Mouse (Mus musculus) gastrocnemius, postnatal 36 days (tissue): ENCODE measurements around the gene Foxj2. TPM values are rescaled to one million over a fixed set of nuclear protein-coding genes. Genes with fewer than 3 reads are reported as not detected.

Source experiments
- DNase-seq, 2 experiments: peaks; one replicate each; pipeline ENCODE4 v3.0.0; 2022
- intact Hi-C: fragments of 180-260 bp; cut with DNase I; formaldehyde crosslinking; loops from one replicate; pipeline ENCODE4 v1.15.1; 2025
- microRNA-seq, 2 experiments: library from miRNA; unstranded; fragments of <30 nt; microRNA quantifications; one replicate each; pipeline ENCODE4 v1.2.0; 2021
- total RNA-seq, 2 experiments: library from RNA; stranded (reverse); gene quantifications; 2 replicates each; pipeline ENCODE4 v1.2.3; 2021

Foxj2 gene
- total RNA-seq, 2 experiments from 2014 or later = 19.8 to 22.4 TPM

DNA sequence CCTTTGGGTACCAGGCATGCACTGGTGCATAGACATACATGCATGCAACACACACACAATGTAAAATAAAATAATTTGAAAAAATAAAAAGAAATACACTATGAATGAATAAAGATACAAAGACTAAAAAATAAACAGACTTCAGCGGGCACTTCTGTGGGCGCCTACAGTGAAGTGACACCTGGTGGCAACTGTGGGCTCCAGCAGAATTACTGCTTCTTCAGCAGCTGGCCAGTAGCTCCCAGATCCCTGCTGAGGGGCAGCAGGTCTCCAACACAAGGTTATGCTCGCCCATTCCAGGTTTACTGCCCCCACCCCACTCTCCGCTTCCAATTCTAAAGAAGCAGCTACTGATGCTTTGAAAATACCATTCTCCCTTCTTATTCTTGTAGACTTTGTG lies 48.2 kb downstream of the Foxj2 start:
- no peak for DNase-seq
- intact Hi-C loops = no loop called here

DNA sequence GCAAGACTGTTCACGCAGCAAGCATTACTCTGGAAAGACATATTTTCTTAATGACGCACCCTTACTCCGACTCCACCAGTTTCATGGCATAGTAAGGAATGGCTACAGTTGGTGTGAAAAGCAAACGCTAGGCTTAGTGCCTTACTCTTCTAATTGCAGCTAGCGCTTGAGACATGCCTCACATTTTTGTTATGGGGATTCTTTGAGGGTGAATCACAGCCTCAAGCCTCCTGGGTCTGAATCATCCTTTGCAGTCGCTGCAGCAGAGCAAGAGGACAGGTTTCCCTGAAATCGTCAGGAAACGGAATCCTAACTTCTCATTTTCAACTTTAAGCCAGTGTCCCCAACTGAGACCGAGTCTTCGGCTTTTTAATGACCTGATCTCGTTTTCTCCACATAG lies 50.1 kb downstream of the Foxj2 start:
- DNase-seq = no peak
- intact Hi-C loops = loop anchor here (5.0 kb wide), 3 partner anchors 38 to 128 kb away; no protein-coding TSS in a partner anchor

DNA sequence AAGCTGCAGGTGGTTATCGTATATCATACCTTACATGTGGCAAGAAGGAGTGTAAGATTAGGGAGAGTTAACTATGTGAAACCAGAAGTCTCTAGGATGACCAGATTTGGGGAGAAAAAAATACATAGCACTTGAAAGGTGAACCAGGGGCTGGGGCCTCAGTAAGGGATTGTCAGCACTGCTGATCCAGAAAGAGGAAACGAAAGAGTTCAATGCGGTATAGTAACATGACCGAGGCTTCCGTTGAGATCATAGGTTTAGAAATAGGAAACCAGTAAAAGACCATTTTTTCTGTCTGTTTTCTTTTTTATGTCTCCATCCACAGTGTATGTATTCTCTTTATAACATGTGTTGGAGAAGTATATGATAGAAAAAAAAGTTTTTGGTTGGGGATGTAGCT lies 53.1 kb downstream of the Foxj2 start:
- no peak for DNase-seq
- intact Hi-C loops = loop anchor here (5.0 kb wide), 3 partner anchors 40 to 130 kb away; no protein-coding TSS in a partner anchor

DNA sequence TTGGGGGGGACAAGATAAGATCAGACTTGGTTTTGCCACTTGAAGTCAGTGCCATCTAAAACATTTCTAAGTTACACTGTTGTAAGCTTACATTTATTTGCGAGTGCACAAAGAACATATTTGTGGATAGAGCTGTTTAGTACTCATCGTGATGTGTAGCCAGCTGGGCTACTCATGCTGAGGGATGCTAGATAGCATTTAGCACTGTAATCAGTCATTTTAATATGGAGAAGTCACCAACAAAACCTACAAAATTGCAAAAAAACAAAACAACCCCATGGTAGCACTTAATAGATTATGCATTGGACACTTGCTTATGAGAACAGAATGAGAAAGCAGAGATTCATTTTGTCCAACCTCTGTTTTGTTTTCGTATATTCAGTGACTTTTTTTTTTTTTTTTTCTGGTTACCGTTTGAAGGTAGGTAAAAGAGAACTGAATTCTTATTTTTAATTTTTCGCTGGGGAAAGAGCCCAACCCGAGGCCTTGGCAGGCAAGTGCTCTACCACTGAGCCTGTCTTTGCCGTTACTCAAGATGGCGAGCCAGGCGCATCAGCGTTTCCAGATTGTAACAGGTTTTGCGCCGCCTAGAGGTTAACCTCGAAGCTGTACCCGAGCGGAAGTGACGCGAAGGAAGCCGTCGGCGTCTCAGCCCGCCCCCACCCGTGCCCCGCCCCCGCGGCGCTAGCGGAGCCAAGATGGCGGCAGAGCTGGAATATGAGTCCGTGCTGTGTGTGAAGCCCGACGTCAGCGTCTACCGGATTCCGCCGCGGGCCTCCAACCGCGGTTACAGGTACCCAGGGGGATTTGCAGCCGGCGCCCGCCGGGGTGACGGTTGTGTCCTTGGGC lies 54.4 kb downstream of the Foxj2 start, which contains the start of gene Necap1:
Gene Necap1, plus strand, starts transcription at position 604 of the 849 bp plus-strand sequence.
- peak; percentile 94 to 96 for DNase-seq
- intact Hi-C loops = loop anchor here (5.0 kb wide), 3 partner anchors 42 to 132 kb away; no protein-coding TSS in a partner anchor

DNA sequence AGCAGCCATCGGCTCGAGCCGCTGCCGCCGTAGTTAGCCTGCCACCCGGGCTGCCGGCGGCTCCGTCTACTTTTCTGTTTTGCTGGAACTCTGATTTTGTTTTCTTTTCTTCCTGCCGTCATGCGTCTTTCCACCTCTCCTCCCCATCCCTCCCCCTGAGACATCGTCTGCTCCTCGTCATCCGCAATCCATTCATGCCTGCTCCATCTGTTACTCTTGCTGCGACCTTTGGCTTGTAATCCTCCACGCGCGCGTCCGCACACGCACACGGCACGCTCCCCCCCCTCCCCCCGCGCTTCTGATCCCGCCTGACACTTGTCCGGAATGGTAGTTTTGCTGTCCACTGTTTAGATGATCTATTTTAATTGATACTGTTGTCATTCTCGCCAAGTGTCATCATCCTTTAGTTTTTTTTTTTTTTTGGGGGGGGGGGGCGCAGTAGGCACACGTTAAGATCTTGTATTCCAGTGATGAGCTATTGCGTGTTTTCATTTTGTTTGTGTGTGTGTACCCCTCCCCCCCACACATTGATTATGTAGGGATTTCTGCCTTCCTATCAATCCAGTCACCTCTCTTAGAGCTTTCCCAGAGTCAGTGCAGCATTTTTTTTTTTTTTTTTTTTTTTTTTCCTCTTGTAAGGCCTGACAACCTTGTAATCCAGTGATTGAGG lies 55.1 kb downstream of the Foxj2 start:
- intact Hi-C loops = loop anchor here (5.0 kb wide), 3 partner anchors 43 to 133 kb away; no protein-coding TSS in a partner anchor
- DNase-seq = no peak

DNA sequence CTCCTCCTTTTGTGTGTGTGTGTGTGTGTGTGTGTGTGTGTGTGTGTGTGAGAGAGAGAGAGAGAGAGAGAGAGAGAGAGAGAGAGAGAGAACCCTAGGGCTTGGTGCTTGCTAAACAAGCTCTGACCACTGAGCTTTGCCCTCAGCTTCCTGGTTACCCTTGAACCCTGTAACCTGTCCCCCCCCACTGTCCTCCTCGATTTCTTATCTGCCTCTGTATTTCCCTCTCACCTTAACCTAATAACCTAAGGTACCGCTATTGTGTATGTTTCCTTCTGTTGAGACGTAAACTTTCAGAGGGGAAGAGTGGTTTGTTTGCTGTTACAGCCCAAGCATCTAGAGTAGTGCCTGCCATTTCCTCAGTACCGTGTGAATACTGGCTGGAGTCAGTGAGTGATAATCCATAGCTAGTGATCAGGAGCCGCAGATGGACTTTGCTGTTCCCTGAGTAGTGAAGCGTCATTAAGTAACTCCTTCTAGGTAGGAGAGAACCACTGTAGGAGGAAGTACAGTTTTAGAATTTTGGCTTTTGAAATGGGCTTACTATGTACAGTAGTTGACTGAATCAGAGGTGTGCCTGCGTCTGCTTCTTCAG lies 59.5 kb downstream of the Foxj2 start:
- intact Hi-C loops = no loop called here
- DNase-seq = no peak

DNA sequence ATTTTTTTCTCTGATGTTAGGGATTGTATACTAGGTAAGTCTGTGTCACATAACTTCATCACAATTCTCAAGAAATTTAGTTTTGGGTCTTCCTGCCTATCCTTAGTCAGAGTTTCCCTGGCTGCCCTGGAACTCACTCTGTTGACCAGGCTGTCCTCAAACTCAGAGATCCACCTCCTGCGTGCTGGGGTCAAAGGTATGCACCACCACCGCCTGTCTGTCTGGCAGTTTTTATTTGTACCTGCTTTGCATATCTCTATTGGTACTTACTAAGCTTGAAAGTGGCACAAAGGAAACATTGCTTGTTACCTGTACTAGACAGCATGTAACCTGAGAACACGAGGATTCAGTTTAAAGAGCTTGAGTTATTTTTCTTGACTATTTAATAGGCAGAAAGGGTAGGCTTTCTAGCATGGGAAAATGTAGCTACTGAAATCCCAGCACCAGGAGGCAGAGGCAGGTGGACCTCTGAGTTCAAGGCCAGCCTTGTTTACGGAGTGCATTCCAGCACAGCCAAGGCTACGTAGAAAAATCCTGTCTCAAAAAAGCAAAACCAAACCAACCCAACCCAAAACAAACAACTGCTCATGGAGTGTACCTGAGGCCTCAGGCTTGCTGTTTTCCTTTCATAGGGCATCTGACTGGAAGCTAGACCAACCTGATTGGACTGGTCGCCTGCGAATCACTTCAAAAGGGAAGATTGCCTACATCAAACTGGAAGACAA lies 60.2 kb downstream of the Foxj2 start:
- intact Hi-C loops = no loop called here
- no peak for DNase-seq

DNA sequence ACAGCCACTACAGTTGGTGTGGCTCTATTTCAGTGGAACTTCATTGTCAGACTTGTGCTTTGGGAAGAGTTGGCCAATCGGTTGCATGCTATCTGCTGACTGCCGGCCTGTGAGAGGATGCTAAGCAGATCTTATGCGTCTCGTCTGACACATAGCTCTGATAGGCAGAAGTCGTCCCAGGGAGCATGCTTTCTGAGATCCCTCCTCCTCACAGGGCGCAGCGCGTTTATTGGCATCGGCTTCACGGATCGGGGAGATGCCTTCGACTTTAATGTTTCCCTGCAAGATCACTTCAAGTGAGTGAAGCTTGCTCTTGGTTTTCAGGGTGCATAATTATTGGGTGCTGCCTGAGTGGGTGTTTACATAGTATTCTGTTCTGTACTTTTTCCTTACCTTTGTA lies 61.6 kb downstream of the Foxj2 start:
- intact Hi-C loops = no loop called here
- no peak for DNase-seq

DNA sequence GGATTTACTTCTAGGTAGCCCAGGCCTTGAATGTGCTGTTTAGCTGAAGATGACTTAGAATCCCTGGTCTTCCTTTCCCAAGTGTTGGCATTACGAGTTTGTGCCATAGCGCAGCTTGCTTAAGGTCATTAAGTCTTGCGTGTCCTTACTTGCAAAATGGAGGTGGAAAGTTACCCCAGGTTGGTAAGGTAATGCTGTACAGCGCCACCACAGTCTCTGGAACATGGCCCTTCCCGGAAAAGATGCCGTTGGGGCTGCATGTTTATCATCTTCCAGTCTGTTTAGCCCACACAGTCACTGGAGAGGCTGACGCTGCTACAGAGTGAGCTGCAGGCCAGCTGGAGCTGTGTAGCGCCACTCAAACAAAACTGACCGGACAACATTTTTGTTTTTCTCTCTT lies 63.9 kb downstream of the Foxj2 start:
- intact Hi-C loops = no loop called here
- no peak for DNase-seq

DNA sequence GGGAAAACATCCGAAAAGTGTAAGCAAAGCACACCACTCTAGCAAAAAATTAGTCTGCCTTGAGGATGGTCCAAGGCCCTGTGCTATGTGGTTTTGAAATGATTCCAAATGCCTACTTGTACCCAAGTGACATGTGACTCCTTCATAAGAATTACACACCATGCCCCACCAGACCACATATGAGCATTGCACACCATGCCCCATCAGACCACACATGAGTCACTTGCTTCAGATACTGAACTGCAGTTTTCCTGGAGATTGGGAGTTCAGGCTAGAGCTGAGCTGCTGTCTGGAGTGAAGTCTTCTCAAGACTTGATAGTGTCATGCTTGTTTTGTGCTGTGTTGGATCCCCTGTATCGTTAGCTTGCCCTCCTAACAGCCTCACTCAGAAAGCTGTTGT lies 69.9 kb downstream of the Foxj2 start:
- DNase-seq = no peak
- intact Hi-C loops = no loop called here

DNA sequence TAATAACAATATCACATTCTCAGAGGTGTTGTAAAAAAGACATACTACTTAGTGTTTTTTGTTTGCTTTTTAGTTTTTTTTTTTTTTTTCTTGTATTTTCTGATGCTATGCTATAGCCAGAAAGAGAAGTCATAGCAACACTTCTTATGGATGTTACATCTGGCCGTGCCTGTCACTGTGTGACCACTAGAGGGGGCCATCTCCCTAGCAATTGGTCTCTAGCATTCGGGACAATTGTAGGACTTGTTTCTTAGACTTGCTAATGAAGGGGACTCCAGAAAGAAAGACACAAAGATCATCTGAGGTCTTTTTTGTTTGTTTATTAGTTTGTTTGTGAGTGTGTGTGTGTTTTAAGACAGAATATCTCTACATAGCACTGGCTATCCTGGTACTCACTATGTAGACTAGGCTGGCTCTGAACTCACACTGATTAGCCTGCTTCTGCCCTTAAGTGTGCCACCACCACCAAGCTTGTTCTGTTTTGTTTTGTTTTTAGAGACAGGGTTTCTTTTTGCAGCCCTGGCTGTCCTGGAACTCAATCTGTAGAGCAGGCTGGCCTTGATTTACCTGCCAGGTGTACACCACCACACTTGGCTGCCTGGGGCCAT lies 72.8 kb downstream of the Foxj2 start:
- intact Hi-C loops = no loop called here
- DNase-seq = no peak

Small RNAs within 50 kb of the gene (microRNA-seq; reads per million reads assigned to microRNA genes)
- gene Mir7231 = 0 reads per million in 2 experiments

Other genes starting within 250 kb of the Foxj2 start
- 1 to 10 TPM; 2.1 TPM for gene Apobec1, start 217.5 kb upstream of the Foxj2 start, total RNA-seq
- gene Gdf3, start 209.8 kb upstream of the Foxj2 start, total RNA-seq = not detected
- gene Dppa3, start 193.5 kb upstream of the Foxj2 start, total RNA-seq = not detected
- gene Nanog, start 112.4 kb upstream of the Foxj2 start, total RNA-seq = not detected
- 1 to 10 TPM; 1.0 to 1.2 TPM for gene Slc2a3, start 18.3 kb upstream of the Foxj2 start, total RNA-seq
- under 1 TPM; 0.54 to 0.81 TPM for gene C3ar1, start 36.2 kb downstream of the Foxj2 start, total RNA-seq
- gene Necap1, start 54.6 kb downstream of the Foxj2 start, total RNA-seq = 10 to 100 TPM; 13.2 to 13.8 TPM
- gene Clec4a1, start 101.9 kb downstream of the Foxj2 start, total RNA-seq = 1 to 10 TPM in 1 of 2 experiments, under 1 TPM in 1; 0.82 to 1.4 TPM
- gene Clec4a3, start 132.6 kb downstream of the Foxj2 start, total RNA-seq = 1 to 10 TPM in 1 of 2 experiments, under 1 TPM in 1; 0.96 to 2.5 TPM
- not detected for gene Clec4a4, start 170.5 kb downstream of the Foxj2 start, total RNA-seq
- gene Clec4b1, start 230.0 kb downstream of the Foxj2 start, total RNA-seq = not detected